Mouse (Mus musculus) intestine, embryonic 15.5 days (tissue): ENCODE measurements at regions not wholly inside any gene's neighbourhood (a gene's known extent, or its start where the extent isn't known, plus 50 kb on each side); places are given as distances from the start of the nearest gene placed in this dataset.

Source experiments
- ATAC-seq: fragments of 200-750 bp; cut with Nextera tagmentation; 2 replicates; pipeline ENCODE4 v1.8.0; 2017; ENCODE audit warnings: moderate TSS enrichment, moderate library complexity
- H3K27ac ChIP-seq: fragments of 300-500 bp; sonication (generic); 2 replicates; pipeline ENCODE4 v1.5.1; 2015; ENCODE audit warnings: mild to moderate bottlenecking, inconsistent platforms
- H3K27me3 ChIP-seq: fragments of 300-500 bp; sonication (generic); replicated peaks from 2 replicates; pipeline ENCODE4 v1.6.1; 2015; ENCODE audit warnings: inconsistent platforms
- H3K36me3 ChIP-seq: fragments of 300-500 bp; sonication (generic); 2 replicates; pipeline ENCODE4 v1.6.1; 2015; ENCODE audit warnings: inconsistent platforms
- H3K4me1 ChIP-seq: fragments of 300-500 bp; sonication (generic); replicated peaks from 2 replicates; pipeline ENCODE4 v1.6.1; 2015; ENCODE audit warnings: inconsistent platforms
- H3K4me2 ChIP-seq: fragments of 300-500 bp; sonication (generic); replicated peaks from 2 replicates; pipeline ENCODE4 v1.6.1; 2015; ENCODE audit warnings: mild to moderate bottlenecking, inconsistent platforms
- H3K4me3 ChIP-seq: fragments of 300-500 bp; sonication (generic); replicated peaks from 2 replicates; pipeline ENCODE4 v1.5.1; 2015; ENCODE audit warnings: inconsistent platforms
- H3K9ac ChIP-seq: fragments of 300-500 bp; sonication (generic); 2 replicates; pipeline ENCODE4 v1.6.1; 2015; ENCODE audit warnings: inconsistent platforms
- H3K9me3 ChIP-seq: fragments of 300-500 bp; sonication (generic); 2 replicates; pipeline ENCODE4 v1.6.1; 2016; ENCODE audit warnings: inconsistent platforms
- WGBS: fragments of 180-500 bp; shearing (Covaris S2); methylation state at CpG from one replicate; pipeline ENCODE4 v1.1.7; 2015; 5-methylcytosine and 5-hydroxymethylcytosine counted together

DNA sequence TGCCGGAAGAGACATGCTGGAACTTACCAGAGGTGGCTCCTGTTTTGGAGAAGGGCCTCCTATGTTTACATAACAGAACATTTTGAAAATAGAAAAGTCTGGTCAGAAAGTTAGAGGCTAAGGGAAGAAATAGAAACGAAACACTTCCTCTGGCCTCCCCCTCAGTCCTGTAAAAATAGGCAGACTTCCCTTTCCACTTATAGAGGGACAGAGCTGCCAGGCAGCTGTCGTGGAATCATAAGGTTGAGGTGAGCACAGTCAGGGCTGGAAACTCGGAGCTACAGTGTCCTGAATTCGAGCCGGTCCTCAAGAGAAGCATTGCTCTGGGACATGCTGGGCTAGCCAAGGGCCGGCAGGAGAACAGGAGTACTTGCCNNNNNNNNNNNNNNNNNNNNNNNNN, 94.0 kb upstream of the Egr2 start:
- no peak overlapping the region for H3K27ac ChIP-seq
- H3K9ac ChIP-seq = no peak overlapping the region
- no peaks in the 10 kb centered on the region for H3K36me3 ChIP-seq
- no peaks in the 10 kb centered on the region for H3K4me1 ChIP-seq
- 52% methylated on average over 7 of the region's 7 CpGs for WGBS
- no peaks in the 10 kb centered on the region for H3K9me3 ChIP-seq
- no peak overlapping the region for H3K4me2 ChIP-seq
- ATAC-seq = no peak
- no peaks in the 10 kb centered on the region for H3K27me3 ChIP-seq
- no peak overlapping the region for H3K4me3 ChIP-seq

DNA sequence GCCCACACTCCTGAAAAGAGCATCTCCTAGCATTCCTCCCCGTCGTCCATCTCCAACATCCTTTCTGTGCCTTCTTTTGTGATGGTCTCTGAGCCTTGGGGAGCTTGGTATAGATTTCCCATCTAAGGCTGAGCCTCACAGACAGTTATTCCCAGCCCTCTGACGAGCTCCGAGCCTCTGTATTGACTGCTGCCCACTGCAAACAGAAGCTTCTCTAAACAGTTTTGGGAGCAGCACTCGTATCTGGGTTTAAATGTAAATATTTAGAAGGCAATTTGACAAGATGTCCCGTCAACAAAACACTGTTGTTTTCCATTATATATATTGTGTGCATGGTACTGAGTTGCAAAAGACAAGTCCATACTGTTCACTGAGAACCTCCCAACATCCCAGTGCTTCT, 86.4 kb upstream of the Egr2 start:
- no peak overlapping the region for H3K4me3 ChIP-seq
- no peaks in the 10 kb centered on the region for H3K4me1 ChIP-seq
- no peak overlapping the region for H3K9ac ChIP-seq
- no peak overlapping the region for H3K27ac ChIP-seq
- no peak for ATAC-seq
- 47% methylated on average over 6 of the region's 6 CpGs for WGBS
- H3K9me3 ChIP-seq = no peaks in the 10 kb centered on the region
- no peaks in the 10 kb centered on the region for H3K27me3 ChIP-seq
- H3K4me2 ChIP-seq = no peak overlapping the region
- H3K36me3 ChIP-seq = no peaks in the 10 kb centered on the region

DNA sequence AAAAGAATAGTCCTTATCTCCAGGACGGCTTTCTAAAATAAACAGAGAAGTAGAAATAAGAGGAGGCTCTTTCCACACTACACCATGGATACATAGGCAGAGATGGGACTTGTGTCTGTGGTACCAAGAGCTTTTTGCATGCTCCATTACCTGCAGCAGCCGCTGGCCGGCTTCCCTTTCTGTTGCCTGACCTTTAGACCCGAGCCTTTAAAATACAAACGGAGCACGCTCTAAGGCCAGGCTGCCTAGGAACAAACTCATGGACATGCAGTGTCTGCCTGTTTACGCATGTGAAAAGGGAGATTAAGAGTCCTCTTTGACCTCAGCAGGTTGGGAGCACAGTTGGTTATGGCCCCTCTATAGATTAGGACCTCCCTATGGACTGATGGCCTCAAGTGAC, 81.1 kb upstream of the Egr2 start:
- no peaks in the 10 kb centered on the region for H3K27me3 ChIP-seq
- H3K9me3 ChIP-seq = no peaks in the 10 kb centered on the region
- no peak overlapping the region for H3K4me3 ChIP-seq
- 27% methylated on average over 7 of the region's 7 CpGs for WGBS
- no peak for ATAC-seq
- H3K4me1 ChIP-seq = no peaks in the 10 kb centered on the region
- no peak overlapping the region for H3K4me2 ChIP-seq
- H3K27ac ChIP-seq = no peak overlapping the region
- no peak overlapping the region for H3K9ac ChIP-seq
- H3K36me3 ChIP-seq = no peaks in the 10 kb centered on the region

- Histone ChIP-seq H3K4me2 (no peak overlapping the region), H3K4me1 (no peaks in the 10 kb centered on the region), H3K27ac (no peak overlapping the region), H3K4me3 (no peak overlapping the region), H3K36me3 (no peaks in the 10 kb centered on the region), H3K9me3 (no peaks in the 10 kb centered on the region), H3K9ac (no peak overlapping the region), H3K27me3 (no peaks in the 10 kb centered on the region)
- WGBS = 38% methylated on average over 22 of the region's 22 CpGs
- no peak for ATAC-seq
Measured at GRCm38 (mm10) chr10:67458447-67459272, 76.6 kb upstream of the Egr2 start.

DNA sequence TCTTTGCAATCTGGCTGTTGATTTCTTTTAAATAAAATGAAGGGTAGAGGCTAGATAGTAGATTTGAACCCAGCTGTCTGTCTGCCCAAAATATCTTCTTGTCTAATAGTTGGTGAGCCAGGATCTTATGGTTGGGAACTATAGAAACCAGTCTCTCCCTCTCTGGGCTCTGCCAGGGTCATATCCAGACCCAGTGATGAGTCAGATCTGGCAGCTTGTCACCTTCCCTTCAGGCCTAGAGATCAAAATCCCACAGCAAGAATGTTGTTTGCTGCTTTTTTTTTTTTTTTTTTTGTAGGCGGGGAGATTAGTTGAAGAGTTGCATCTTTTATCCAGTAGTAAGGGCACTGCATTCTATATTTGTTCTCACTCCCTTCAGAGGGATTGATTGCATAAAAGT, 74.0 kb upstream of the Egr2 start:
- H3K4me1 ChIP-seq = no peaks in the 10 kb centered on the region
- H3K9ac ChIP-seq = no peak overlapping the region
- WGBS = 86% methylated on average over 1 of the region's 1 CpGs
- H3K9me3 ChIP-seq = no peaks in the 10 kb centered on the region
- ATAC-seq = no peak
- H3K27ac ChIP-seq = no peak overlapping the region
- H3K4me2 ChIP-seq = no peak overlapping the region
- H3K36me3 ChIP-seq = no peaks in the 10 kb centered on the region
- H3K4me3 ChIP-seq = no peak overlapping the region
- no peaks in the 10 kb centered on the region for H3K27me3 ChIP-seq

- Histone ChIP-seq H3K27me3 (no peaks in the 10 kb centered on the region), H3K4me3 (no peak overlapping the region)
- WGBS = 53% methylated on average over 1 of the region's 1 CpGs
Measured at GRCm38 (mm10) chr10:67461862-67462261, 73.4 kb upstream of the Egr2 start.

DNA sequence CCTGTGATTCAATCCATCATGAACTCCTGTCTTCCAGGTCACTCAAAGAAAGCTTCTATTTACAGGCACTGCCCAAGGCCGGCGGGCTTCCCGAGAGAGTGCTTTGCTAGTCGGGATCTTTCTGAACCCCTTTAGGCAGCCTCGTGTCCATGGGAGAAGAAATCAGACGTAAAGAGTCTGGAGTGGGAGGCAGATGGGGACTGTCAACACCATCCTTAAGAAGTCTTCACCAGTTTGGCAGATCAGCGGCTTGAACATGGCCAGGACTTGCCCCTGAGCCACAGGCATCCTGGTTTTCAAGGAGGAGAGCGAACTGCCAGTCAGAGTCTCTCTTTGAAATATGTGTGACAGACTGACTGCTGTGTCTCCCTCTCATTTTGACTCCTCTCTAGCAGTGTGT, 66.6 kb upstream of the Egr2 start:
- ATAC-seq = no peak
- WGBS = 65% methylated on average over 8 of the region's 8 CpGs
- no peak overlapping the region for H3K9ac ChIP-seq

More at GRCm38 (mm10) chr10:67461862-67462261, 73.4 kb upstream of the Egr2 start:
- Histone ChIP-seq H3K4me1 (no peaks in the 10 kb centered on the region), H3K36me3 (no peaks in the 10 kb centered on the region), H3K9me3 (no peaks in the 10 kb centered on the region), H3K27ac (no peak overlapping the region), H3K9ac (no peak overlapping the region), H3K4me2 (no peak overlapping the region)
- no peak for ATAC-seq

GRCm38 (mm10) chr10:67473016-67473415, 62.3 kb upstream of the Egr2 start:
- Histone ChIP-seq H3K27me3 (no peaks in the 10 kb centered on the region), H3K4me2 (no peak overlapping the region), H3K4me3 (no peak overlapping the region), H3K9ac (no peak overlapping the region), H3K27ac (no peak overlapping the region), H3K9me3 (no peaks in the 10 kb centered on the region), H3K36me3 (no peaks in the 10 kb centered on the region), H3K4me1 (no peaks in the 10 kb centered on the region)
- no peak for ATAC-seq
- 90% methylated on average over 6 of the region's 6 CpGs for WGBS

More for the DNA sequence above, 66.6 kb upstream of the Egr2 start:
- Histone ChIP-seq H3K4me1 (no peaks in the 10 kb centered on the region), H3K4me2 (no peak overlapping the region), H3K27ac (no peak overlapping the region), H3K4me3 (no peak overlapping the region), H3K36me3 (no peaks in the 10 kb centered on the region), H3K9me3 (no peaks in the 10 kb centered on the region), H3K27me3 (no peaks in the 10 kb centered on the region)

DNA sequence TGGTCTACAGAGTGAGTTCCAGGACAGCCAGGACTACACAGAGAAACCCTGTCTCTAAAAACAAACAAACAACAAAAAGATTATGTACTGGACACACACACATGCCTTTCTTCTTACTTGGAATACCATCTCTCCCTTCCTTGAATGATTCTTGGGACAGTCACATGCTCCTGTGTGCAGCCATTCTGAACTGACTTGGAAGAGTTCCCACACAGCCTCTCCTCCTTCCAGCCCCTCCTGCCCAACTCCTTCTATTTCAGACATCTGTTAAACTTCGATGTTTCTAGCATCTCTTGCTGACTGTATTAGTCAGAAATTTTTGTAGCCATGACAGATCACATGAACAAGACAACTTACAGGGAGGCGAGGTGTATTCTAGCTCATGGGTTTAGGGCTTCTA, 60.9 kb upstream of the Egr2 start:
- H3K9ac ChIP-seq = no peak overlapping the region
- H3K27ac ChIP-seq = no peak overlapping the region
- WGBS = 66% methylated on average over 2 of the region's 2 CpGs
- no peak overlapping the region for H3K4me2 ChIP-seq
- no peak overlapping the region for H3K4me3 ChIP-seq
- H3K4me1 ChIP-seq = no peaks in the 10 kb centered on the region
- no peak for ATAC-seq
- no peaks in the 10 kb centered on the region for H3K9me3 ChIP-seq
- H3K36me3 ChIP-seq = no peaks in the 10 kb centered on the region
- H3K27me3 ChIP-seq = no peaks in the 10 kb centered on the region

DNA sequence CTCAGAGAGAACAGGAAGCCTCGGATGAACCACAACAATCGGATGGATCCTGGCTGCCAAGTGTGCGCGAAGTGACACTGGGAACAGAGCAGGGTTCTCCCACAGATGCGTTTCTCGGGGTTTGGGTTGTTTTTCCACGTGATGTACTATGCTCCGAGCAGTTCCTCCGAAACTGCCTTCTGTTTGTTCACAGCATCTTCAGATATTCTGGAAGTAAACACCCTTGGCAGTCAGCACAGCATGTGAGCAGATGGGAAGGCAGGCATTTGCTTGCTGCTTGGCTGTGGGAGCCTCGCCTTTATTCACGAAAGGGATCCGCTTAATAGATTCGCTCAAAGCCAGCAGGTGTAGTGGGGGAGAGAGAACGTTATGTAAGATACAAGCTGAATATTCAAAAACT, 53.0 kb upstream of the Egr2 start:
- Histone ChIP-seq H3K36me3 (no peaks in the 10 kb centered on the region), H3K9me3 (no peaks in the 10 kb centered on the region), H3K4me2 (no peak overlapping the region), H3K4me3 (no peak overlapping the region), H3K4me1 (no peaks in the 10 kb centered on the region), H3K9ac (no peak overlapping the region), H3K27me3 (no peaks in the 10 kb centered on the region), H3K27ac (no peak overlapping the region)
- 66% methylated on average over 14 of the region's 14 CpGs for WGBS
- no peak for ATAC-seq

DNA sequence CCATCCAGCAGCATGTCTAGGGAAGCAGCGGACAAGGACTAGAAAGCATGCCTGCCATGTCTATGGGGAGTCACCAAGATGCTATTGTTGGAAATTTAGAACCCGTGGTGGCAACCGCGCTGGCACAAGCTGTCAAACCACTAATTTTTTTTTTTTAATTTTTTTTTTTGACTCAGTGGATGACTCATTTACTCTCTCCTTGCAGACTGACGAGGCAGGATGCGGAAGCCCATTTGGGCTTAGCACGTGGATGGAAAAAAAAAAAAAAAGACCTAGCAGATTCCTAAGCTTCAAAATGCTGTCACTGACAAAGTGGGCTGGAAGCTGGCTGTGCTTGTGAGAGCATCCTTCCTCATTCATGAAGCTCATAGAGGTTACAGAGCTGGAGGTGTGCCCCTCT, 51.9 kb upstream of the Egr2 start:
- no peak overlapping the region for H3K4me3 ChIP-seq
- no peak overlapping the region for H3K27ac ChIP-seq
- no peaks in the 10 kb centered on the region for H3K9me3 ChIP-seq
- H3K4me1 ChIP-seq = no peaks in the 10 kb centered on the region
- ATAC-seq = no peak
- H3K27me3 ChIP-seq = no peaks in the 10 kb centered on the region
- no peak overlapping the region for H3K9ac ChIP-seq
- H3K36me3 ChIP-seq = no peaks in the 10 kb centered on the region
- 84% methylated on average over 7 of the region's 7 CpGs for WGBS
- H3K4me2 ChIP-seq = no peak overlapping the region

DNA sequence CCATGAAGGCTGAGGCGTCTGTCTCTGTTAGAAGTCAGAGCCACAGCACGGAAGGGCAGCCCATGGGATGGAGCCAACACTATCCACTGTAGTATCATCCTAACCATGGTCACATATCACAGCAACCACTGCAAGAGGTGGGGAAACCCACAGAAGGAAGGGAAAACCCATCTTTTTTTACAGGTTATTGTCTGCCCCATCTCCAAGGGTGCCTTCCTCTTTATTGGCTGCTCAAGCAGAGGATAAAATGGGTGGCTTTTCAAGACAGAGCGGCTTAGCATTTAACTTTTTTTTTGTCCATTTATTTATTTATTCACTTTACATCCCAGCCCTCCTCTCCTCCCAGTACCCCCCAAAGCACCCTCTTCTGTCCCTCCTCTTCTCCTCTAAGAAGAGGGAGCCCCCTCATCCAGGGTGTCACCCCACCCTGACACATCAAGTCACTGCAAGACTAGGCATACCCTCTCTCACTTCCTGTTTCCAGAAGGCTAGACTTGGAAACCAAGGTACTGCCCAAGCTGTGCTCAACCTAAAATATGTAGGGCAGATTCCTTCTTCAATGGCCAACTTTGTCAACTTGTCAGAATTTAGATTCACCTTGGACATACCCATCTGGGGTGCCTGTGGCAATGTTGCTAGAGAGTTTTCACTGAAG, 51.1 kb upstream of the Egr2 start:
- Histone ChIP-seq H3K4me1 (no peaks in the 10 kb centered on the region), H3K9me3 (no peaks in the 10 kb centered on the region), H3K27ac (no peak overlapping the region), H3K36me3 (no peaks in the 10 kb centered on the region), H3K9ac (no peak overlapping the region), H3K4me3 (no peak overlapping the region), H3K27me3 (no peaks in the 10 kb centered on the region), H3K4me2 (no peak overlapping the region)
- 81% methylated on average over 3 of the region's 3 CpGs for WGBS
- no peak for ATAC-seq
